Mouse (Mus musculus) hindbrain, postnatal 0 days (tissue): ENCODE results near the gene Gm21981. TPM values are rescaled to one million over a fixed set of nuclear protein-coding genes. Genes with fewer than 3 reads are reported as not detected.

Experiments used
- ATAC-seq: fragments of 200-750 bp; cut with Nextera tagmentation; 2 replicates; pipeline ENCODE4 v1.8.0; 2017; ENCODE audit warnings: mild to moderate bottlenecking, moderate TSS enrichment, moderate library complexity
- DNase-seq: peaks from one replicate; pipeline ENCODE4 v3.0.0-alpha.2; 2015; ENCODE audit warnings: low spot score
- H3K27ac ChIP-seq: fragments of 300-500 bp; sonication (generic); 2 replicates; pipeline ENCODE4 v1.5.1; 2014; ENCODE audit warnings: mild to moderate bottlenecking
- H3K27me3 ChIP-seq: fragments of 300-500 bp; sonication (generic); 2 replicates; pipeline ENCODE4 v1.6.1; 2014; ENCODE audit warnings: low read length, mixed read lengths; ENCODE audit not compliant: insufficient read depth
- H3K36me3 ChIP-seq: fragments of 300-500 bp; sonication (generic); 2 replicates; pipeline ENCODE4 v1.6.1; 2014; ENCODE audit warnings: low read length, mixed read lengths; ENCODE audit not compliant: insufficient read depth
- H3K4me1 ChIP-seq: fragments of 300-500 bp; sonication (generic); 2 replicates; pipeline ENCODE4 v1.6.1; 2014; ENCODE audit warnings: antibody characterized with exemption, low read length, mixed read lengths; ENCODE audit not compliant: insufficient read depth
- H3K4me2 ChIP-seq: fragments of 300-500 bp; sonication (generic); 2 replicates; pipeline ENCODE4 v1.6.1; 2014; ENCODE audit warnings: low read depth, mild to moderate bottlenecking, low read length, moderate library complexity, mixed read lengths
- H3K4me3 ChIP-seq: fragments of 300-500 bp; sonication (generic); 2 replicates; pipeline ENCODE4 v1.5.1; 2014; ENCODE audit warnings: low read length
- H3K9ac ChIP-seq: fragments of 300-500 bp; sonication (generic); replicated peaks from 2 replicates; pipeline ENCODE4 v1.6.1; 2014; ENCODE audit warnings: mild to moderate bottlenecking, low read length, moderate library complexity, mixed read lengths
- H3K9me3 ChIP-seq: fragments of 300-500 bp; sonication (generic); 2 replicates; pipeline ENCODE4 v1.6.1; 2016; ENCODE audit warnings: low read length, mixed read lengths
- CTCF ChIP-seq: IDR thresholded peaks from 2 replicates; pipeline ENCODE4 v1.5.1; 2016; ENCODE audit warnings: antibody characterized with exemption, control low read depth, low read depth
- WGBS: fragments of 180-500 bp; shearing (Covaris S2); extraction: QIAGEN DNeasy Blood & Tissue Kit; methylation state at CpG from one replicate; pipeline ENCODE4 v1.1.7; 2014; 5-methylcytosine and 5-hydroxymethylcytosine counted together
- polyA plus RNA-seq: library from polyadenylated mRNA; unstranded; fragments of >200 nt; fragmentation: Nextera tagmentation; extraction: Ambion mirVana; gene quantifications from 2 replicates; pipeline ENCODE4 v1.2.1, GENCODE M21; 2015
- total RNA-seq: library from RNA; depleted of rRNA; stranded (reverse); fragments of >200 nt; gene quantifications from 2 replicates; pipeline ENCODE4 v1.2.3, GENCODE M21; 2014; rRNA removed

Gm21981 gene
- total and polyA plus RNA-seq, 2 experiments from 2014 or later, result 0.85 to 8.3 TPM

- H3K4me1 ChIP-seq, result no peaks in the 10 kb centered on the region
- H3K27me3 ChIP-seq, result no peaks in the 10 kb centered on the region
- no peak overlapping the region for H3K4me3 ChIP-seq
- WGBS, result 76% methylated on average over 2 of the region's 2 CpGs
- H3K36me3 ChIP-seq, result no peaks in the 10 kb centered on the region
- DNase-seq (no peak), ATAC-seq (no peak)
- TF ChIP-seq CTCF, result no peak
- H3K4me2 ChIP-seq, result no peak overlapping the region
- H3K9ac ChIP-seq, result no peak overlapping the region
- no peaks in the 10 kb centered on the region for H3K9me3 ChIP-seq
- H3K27ac ChIP-seq, result no peak overlapping the region
Observed at GRCm38 (mm10) chr17:47651953-47652352, 42.3 kb downstream of the Gm21981 start.

DNA sequence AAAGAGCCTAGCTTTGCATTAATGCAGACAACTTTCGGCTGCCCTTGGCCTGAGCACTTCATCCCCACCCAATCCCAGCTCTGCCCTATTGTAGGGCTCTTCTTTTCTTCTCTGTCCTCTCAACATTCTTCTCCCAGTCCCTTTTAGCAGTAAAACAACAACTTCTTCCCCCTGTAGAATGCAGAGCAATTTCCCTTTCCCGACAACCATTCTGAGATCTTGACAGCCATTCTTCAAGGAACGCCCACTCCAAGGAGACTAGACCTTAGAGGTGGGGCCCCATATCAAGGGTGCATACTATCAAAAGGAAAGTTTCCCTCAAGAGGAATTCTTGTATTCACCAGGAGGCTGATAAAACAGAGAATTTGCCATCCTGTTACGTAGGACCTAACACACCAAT lies 45.3 kb downstream of the Gm21981 start:
- TF ChIP-seq CTCF, result no peak
- ATAC-seq (no peak), DNase-seq (no peak)
- WGBS, result 47% methylated on average over 4 of the region's 4 CpGs
- Histone ChIP-seq H3K27ac (no peak overlapping the region), H3K4me1 (no peaks in the 10 kb centered on the region), H3K4me2 (no peak overlapping the region), H3K27me3 (no peaks in the 10 kb centered on the region), H3K9me3 (no peaks in the 10 kb centered on the region), H3K36me3 (no peaks in the 10 kb centered on the region), H3K9ac (no peak overlapping the region), H3K4me3 (no peak overlapping the region)

GRCm38 (mm10) chr17:47646683-47647082 lies 47.6 kb downstream of the Gm21981 start:
- Histone ChIP-seq H3K4me3 (no peak overlapping the region), H3K4me2 (no peak overlapping the region), H3K9me3 (no peaks in the 10 kb centered on the region), H3K9ac (no peak overlapping the region), H3K27me3 (no peaks in the 10 kb centered on the region), H3K4me1 (no peaks in the 10 kb centered on the region), H3K27ac (no peak overlapping the region), H3K36me3 (no peaks in the 10 kb centered on the region)
- DNase-seq, result peak; percentile 73
- TF ChIP-seq CTCF, result peak; percentile 73
- ATAC-seq, result no peak
- WGBS, result 78% methylated on average over 1 of the region's 1 CpGs

DNA sequence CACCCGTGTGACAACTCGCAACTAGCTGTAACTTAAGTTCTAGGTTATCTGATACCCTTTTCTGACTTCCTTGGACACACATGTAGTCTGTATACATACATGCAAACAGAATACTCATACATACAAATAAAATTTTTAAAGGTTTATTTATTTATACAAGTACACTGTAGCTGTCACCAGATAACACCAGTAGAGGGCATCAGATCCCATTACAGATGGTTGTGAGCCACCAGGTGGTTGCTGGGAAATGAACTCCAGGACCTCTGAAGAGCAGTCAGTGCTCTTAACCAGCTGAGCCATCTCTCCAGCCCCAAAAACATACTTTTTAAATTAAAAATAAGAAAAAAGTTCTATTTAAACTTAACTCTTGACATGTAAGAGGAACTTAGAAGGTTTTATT lies 51.3 kb downstream of the Gm21981 start:
- H3K27ac ChIP-seq, result no peak overlapping the region

More for the DNA sequence above, 51.3 kb downstream of the Gm21981 start:
- H3K4me1 ChIP-seq, result no peaks in the 10 kb centered on the region
- H3K4me3 ChIP-seq, result no peak overlapping the region
- TF ChIP-seq CTCF, result peak; percentile 26; the same call in 1 of the 2 replicates
- no peaks in the 10 kb centered on the region for H3K36me3 ChIP-seq
- no peak overlapping the region for H3K4me2 ChIP-seq
- no peaks in the 10 kb centered on the region for H3K27me3 ChIP-seq
- ATAC-seq (no peak), DNase-seq (no peak)
- 89% methylated on average over 2 of the region's 2 CpGs for WGBS
- no peaks in the 10 kb centered on the region for H3K9me3 ChIP-seq
- no peak overlapping the region for H3K9ac ChIP-seq

Other genes with a start within 250 kb of the Gm21981 start
- 17.9 and 22.2 TPM in 2 replicates for gene Taf8, start 192.2 kb downstream of the Gm21981 start, total RNA-seq
- gene Taf8, start 192.2 kb downstream of the Gm21981 start, polyA plus RNA-seq, result 11.8 and 12.3 TPM in 2 replicates
- 55.0 and 63.4 TPM in 2 replicates for gene Ccnd3, start 189.4 kb downstream of the Gm21981 start, total RNA-seq
- 69.3 and 71.5 TPM in 2 replicates for gene Ccnd3, start 189.4 kb downstream of the Gm21981 start, polyA plus RNA-seq
- gene Bysl, start 83.0 kb downstream of the Gm21981 start, total RNA-seq, result 20.2 and 25.7 TPM in 2 replicates
- 25.3 and 27.1 TPM in 2 replicates for gene Bysl, start 83.0 kb downstream of the Gm21981 start, polyA plus RNA-seq
- 27.9 and 40.9 TPM in 2 replicates for gene Med20, start 82.9 kb downstream of the Gm21981 start, total RNA-seq
- 27.3 and 27.9 TPM in 2 replicates for gene Med20, start 82.9 kb downstream of the Gm21981 start, polyA plus RNA-seq
- gene Gm20517, start 82.9 kb downstream of the Gm21981 start, total RNA-seq, result 4.6 and 4.8 TPM in 2 replicates
- gene Gm20517, start 82.9 kb downstream of the Gm21981 start, polyA plus RNA-seq, result 1.2 and 1.6 TPM in 2 replicates
- gene Usp49, start 63.8 kb downstream of the Gm21981 start, total RNA-seq, result 20.7 and 25.5 TPM in 2 replicates
- gene Usp49, start 63.8 kb downstream of the Gm21981 start, polyA plus RNA-seq, result 4.2 and 4.9 TPM in 2 replicates
- gene Tomm6, start 6.1 kb downstream of the Gm21981 start, total RNA-seq, result 158 and 198 TPM in 2 replicates
- 343 and 371 TPM in 2 replicates for gene Tomm6, start 6.1 kb downstream of the Gm21981 start, polyA plus RNA-seq
- gene Frs3, start 5.4 kb downstream of the Gm21981 start, total RNA-seq, result 143 and 153 TPM in 2 replicates
- 55.1 and 58.8 TPM in 2 replicates for gene Frs3, start 5.4 kb downstream of the Gm21981 start, polyA plus RNA-seq
- gene Prickle4, start 281 bp upstream of the Gm21981 start, total RNA-seq, result 2.2 TPM in 1 of 2 replicates, not detected in the other
- 1.5 and 1.8 TPM in 2 replicates for gene Prickle4, start 281 bp upstream of the Gm21981 start, polyA plus RNA-seq
- gene Pgc, start 32.4 kb upstream of the Gm21981 start, total RNA-seq, result 0.21 TPM in 1 of 2 replicates, not detected in the other
- 0.14 and 0.42 TPM in 2 replicates for gene Pgc, start 32.4 kb upstream of the Gm21981 start, polyA plus RNA-seq
- 10.0 and 13.2 TPM in 2 replicates for gene Tfeb, start 42.6 kb upstream of the Gm21981 start, total RNA-seq
- gene Tfeb, start 42.6 kb upstream of the Gm21981 start, polyA plus RNA-seq, result 6.6 TPM in 2 replicates
- gene Mdfi, start 140.2 kb upstream of the Gm21981 start, total RNA-seq, result 14.7 and 38.7 TPM in 2 replicates
- gene Mdfi, start 140.2 kb upstream of the Gm21981 start, polyA plus RNA-seq, result 2.6 TPM in 2 replicates
- gene Foxp4, start 230.2 kb upstream of the Gm21981 start, total RNA-seq, result 109 and 128 TPM in 2 replicates
- 29.3 and 31.3 TPM in 2 replicates for gene Foxp4, start 230.2 kb upstream of the Gm21981 start, polyA plus RNA-seq